Mouse (Mus musculus) layer of hippocampus, adult 9-11 months (tissue): ENCODE results near the gene Gm9844.

Experiments
- DNase-seq: peaks from one replicate; pipeline ENCODE4 v3.0.0; 2022

Gene Gm9844

DNA sequence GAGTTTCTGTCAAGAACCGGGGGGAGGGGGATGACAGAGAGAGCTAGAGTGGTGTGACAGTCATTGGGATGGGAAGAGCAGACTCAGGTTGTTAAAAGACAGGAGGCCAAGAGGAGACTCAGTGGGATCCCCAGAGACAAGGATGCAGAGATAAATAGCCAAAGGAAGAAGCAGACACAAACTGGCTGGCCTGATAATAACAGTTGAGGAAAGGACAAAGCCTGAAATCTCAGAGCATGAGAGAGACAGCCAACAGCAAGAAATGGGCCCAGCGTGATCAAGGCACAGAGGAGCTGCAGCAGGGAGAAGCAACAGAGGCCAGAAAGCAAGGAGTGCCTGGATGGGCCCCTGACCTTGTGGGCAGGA lies 40.2 kb downstream of the Gm9844 start:
- no peak for DNase-seq

DNA sequence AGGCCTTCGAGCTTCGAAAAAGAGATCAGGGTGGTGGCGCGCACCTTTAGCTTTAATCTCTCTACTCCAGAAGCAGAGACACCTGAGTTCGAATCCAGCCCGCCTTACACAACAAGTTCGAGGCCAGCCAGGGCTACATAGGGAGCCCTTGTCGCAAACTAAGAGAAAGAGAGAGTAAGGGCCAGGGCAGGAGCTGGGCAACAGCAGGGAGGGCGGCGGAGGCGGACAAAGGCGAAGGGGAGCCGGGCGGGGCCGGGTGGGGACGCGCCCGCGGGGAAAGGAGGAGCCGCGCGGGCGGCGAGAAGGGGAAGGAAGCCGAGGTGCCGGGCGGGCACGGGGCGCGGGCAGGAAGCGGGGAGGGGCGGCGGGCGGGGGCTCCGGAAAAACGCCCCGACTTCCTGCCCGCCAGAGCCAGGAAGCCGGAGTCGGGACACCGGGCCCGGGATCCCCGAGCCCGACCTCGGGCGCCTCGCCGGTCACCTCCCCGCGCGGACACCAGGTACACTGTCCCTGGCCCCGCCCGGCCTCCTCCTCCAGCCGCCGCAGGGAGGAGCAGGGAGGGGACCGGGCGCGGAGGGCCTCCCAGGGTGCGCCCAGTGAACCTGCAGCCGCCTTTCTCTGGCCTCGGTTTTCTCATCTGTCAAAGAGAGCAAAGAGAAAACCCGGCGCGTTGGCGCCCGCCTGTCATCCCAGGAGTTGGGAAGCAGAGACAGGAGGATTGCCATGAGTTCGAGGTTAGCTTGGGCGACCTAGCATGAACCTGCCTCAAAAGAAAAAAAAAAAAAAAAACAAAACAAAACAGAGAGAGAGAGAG lies 40.8 kb downstream of the Gm9844 start, which contains the start of gene Arhgef1:
Arhgef1 (plus strand) TSS at position 283 of the 814 bp plus-strand sequence.
- DNase-seq = no peak

DNA sequence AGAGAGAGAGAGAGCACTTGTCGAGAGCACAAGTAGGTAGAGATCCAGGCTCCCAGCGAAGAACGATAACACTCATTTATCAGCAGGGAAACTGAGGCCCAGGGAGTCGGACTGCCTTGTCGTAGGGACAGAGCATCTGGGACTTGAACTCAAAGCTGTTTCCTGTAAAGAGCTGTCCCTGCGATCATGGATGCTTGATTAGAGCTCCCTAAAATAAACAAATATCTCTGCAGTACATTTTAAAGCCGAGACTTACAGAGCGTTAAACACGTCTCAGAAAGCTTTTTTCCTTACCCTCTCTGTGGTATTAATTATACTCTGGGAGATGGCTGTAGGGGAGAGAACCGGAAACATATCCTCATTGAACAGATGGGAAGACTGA lies 41.4 kb downstream of the Gm9844 start:
- no peak for DNase-seq

DNA sequence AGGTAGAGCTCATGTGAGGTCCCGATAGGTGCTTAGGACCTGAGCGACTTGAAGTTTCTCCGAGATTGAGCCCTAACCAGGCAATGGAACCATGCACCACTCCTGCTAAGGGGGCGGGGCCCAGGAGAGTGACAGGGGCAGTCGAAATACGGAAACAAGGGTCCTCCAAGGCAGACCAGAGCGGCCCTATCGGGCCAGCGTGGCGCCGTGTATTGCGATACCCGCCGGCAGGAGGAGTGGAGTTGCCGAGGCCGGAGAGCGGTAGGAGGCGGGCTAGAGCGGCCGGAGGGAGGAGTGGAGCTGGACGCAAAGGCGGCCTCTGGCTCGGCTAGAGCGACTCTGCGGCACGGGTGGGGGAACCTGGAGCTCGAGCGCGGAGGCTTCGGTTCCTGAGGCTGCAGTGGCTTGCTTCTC lies 42.1 kb downstream of the Gm9844 start:
- DNase-seq = peak; percentile 98

DNA sequence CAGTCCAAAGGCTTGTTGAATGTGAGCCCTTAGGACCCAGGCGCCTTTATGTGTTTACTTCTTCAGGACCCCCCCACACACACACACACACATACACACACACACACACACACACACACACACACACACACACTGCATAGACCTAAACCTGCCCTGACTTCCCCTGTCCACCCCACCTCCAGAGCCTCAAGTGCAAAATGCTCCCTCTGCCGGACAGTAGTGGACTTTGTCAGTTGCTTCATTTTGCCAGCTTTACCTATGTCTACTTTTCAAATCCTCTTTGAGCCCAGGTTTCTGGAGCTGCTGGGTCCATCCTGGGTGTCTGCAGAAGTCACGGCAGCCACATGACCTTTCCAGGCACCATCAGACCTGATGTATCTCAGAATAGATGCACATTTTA lies 42.9 kb downstream of the Gm9844 start:
- no peak for DNase-seq

DNA sequence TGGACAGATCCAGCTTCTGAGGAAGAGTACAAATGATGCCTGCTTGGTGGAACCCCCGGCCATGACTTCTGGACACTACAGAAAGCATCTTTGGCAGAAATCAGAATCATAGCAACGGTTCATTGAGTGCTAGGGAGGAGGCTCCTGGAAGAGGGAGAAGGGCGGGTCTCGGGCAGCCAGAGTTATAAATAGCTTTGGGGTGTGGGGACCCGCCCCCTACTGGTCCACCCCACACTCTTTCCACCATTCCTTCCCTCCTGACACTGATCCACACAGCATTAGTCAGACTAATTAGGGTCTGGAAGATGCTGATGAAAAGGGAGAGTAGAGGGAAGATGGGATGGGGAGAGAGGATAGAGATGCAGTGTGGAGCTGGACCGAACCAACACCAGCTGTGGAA lies 44.5 kb downstream of the Gm9844 start:
- no peak for DNase-seq

DNA sequence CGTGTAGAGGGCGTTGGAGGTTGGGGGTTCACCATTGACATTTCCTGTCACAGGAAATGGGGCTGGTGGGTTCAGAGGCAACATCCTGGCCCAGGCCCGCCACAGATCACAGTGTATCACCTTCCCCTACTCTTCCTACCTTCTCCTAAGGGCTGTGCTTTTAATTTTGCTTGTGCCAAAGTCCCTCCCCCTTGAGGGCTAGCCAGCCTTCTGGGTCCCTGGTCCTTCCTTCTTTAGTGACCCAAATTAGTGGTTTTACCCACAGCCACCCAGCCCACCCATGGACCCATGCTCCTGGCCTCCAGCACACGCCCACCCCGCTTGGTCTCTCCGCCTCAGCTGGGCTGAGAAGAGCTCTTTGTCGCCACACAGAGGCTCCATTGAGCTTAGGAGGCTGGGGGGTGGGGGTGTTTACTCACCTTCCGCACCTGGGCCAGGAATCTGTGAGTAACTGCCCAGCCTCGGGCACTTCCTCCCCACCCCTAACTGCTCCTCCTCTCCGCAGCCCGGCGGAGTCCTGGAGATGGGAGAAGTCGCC lies 45.3 kb downstream of the Gm9844 start:
- no peak for DNase-seq
